Mouse (Mus musculus): ENCODE data around the gene Gapt. TPM values are rescaled to one million over a fixed set of nuclear protein-coding genes. Genes with fewer than 3 reads are reported as not detected.
"Not testable (repeated sequence)": the region's sequence is repeated elsewhere in the genome, so short reads cannot be mapped to it uniquely, and the experiment has no call there.

Gapt gene
- polyA plus RNA-seq, 1 experiment = 1.1 TPM

GRCm38 (mm10) chr13:110384514-110384913, 27.5 kb upstream of the Gapt start:
- Histone ChIP-seq H3K27me3 (ENCODE audit: control insufficient read depth, insufficient read depth, low read length) (no peaks in the 10 kb centered on the region), H3K4me3 (ENCODE audit: control insufficient read depth, insufficient read depth, low read length) (no peak overlapping the region), H3K36me3 (ENCODE audit: control insufficient read depth, insufficient read depth, low read length) (no peaks in the 10 kb centered on the region), H3K27ac (ENCODE audit: control insufficient read depth, insufficient read depth, low read length) (no peak overlapping the region), H3K4me1 (replicated peaks; ENCODE audit: control insufficient read depth, insufficient read depth, low read length) (no peaks in the 10 kb centered on the region)
- DNase-seq = no peak
- 4% methylated on average over 6 of the region's 6 CpGs for WGBS
- TF ChIP-seq POLR2A (IDR thresholded peaks at IDR 0.05; ENCODE audit: control insufficient read depth, extremely low read depth, insufficient read depth, low read length, poor library complexity) = no peak
- no peak for TF ChIP-seq CTCF (IDR thresholded peaks at IDR 0.05; ENCODE audit: borderline replicate concordance, control insufficient read depth, extremely low read depth, insufficient read depth, low read length, poor library complexity)

GRCm38 (mm10) chr13:110382447-110382901, 25.5 kb upstream of the Gapt start:
- TF ChIP-seq POLR2A (IDR thresholded peaks at IDR 0.05; ENCODE audit: control insufficient read depth, extremely low read depth, insufficient read depth, low read length, poor library complexity) (no peak), CTCF (IDR thresholded peaks at IDR 0.05; ENCODE audit: borderline replicate concordance, control insufficient read depth, extremely low read depth, insufficient read depth, low read length, poor library complexity) (no peak)
- peak; percentile 19 for DNase-seq
- Histone ChIP-seq H3K4me3 (ENCODE audit: control insufficient read depth, insufficient read depth, low read length) (no peak overlapping the region), H3K27me3 (ENCODE audit: control insufficient read depth, insufficient read depth, low read length) (no peaks in the 10 kb centered on the region), H3K27ac (ENCODE audit: control insufficient read depth, insufficient read depth, low read length) (no peak overlapping the region), H3K36me3 (ENCODE audit: control insufficient read depth, insufficient read depth, low read length) (no peaks in the 10 kb centered on the region), H3K4me1 (replicated peaks; ENCODE audit: control insufficient read depth, insufficient read depth, low read length) (no peaks in the 10 kb centered on the region)
- 21% methylated on average over 5 of the region's 5 CpGs for WGBS

GRCm38 (mm10) chr13:110369673-110370072, 12.7 kb upstream of the Gapt start:
- Histone ChIP-seq H3K4me3 (ENCODE audit: control insufficient read depth, insufficient read depth, low read length) (no peak overlapping the region), H3K27me3 (ENCODE audit: control insufficient read depth, insufficient read depth, low read length) (no peaks in the 10 kb centered on the region), H3K4me1 (replicated peaks; ENCODE audit: control insufficient read depth, insufficient read depth, low read length) (no peaks in the 10 kb centered on the region), H3K27ac (ENCODE audit: control insufficient read depth, insufficient read depth, low read length) (no peak overlapping the region), H3K36me3 (ENCODE audit: control insufficient read depth, insufficient read depth, low read length) (no peaks in the 10 kb centered on the region)
- TF ChIP-seq POLR2A (IDR thresholded peaks at IDR 0.05; ENCODE audit: control insufficient read depth, extremely low read depth, insufficient read depth, low read length, poor library complexity) (no peak), CTCF (IDR thresholded peaks at IDR 0.05; ENCODE audit: borderline replicate concordance, control insufficient read depth, extremely low read depth, insufficient read depth, low read length, poor library complexity) (no peak)
- 97% methylated on average over 1 of the region's 1 CpGs for WGBS
- DNase-seq = no peak

- not testable (repeated sequence) for H3K4me1 ChIP-seq (replicated peaks; ENCODE audit: control insufficient read depth, insufficient read depth, low read length); H3K27ac ChIP-seq (ENCODE audit: control insufficient read depth, insufficient read depth, low read length); H3K4me3 ChIP-seq (ENCODE audit: control insufficient read depth, insufficient read depth, low read length); H3K36me3 ChIP-seq (ENCODE audit: control insufficient read depth, insufficient read depth, low read length); H3K27me3 ChIP-seq (ENCODE audit: control insufficient read depth, insufficient read depth, low read length)
- DNase-seq = peak; percentile 18
- WGBS = 49% methylated on average over 6 of the region's 6 CpGs
These were observed 11.6 kb upstream of the Gapt start for GRCm38 (mm10) chr13:110368556-110369040.

- TF ChIP-seq POLR2A (IDR thresholded peaks at IDR 0.05; ENCODE audit: control insufficient read depth, extremely low read depth, insufficient read depth, low read length, poor library complexity) (no peak), CTCF (IDR thresholded peaks at IDR 0.05; ENCODE audit: borderline replicate concordance, control insufficient read depth, extremely low read depth, insufficient read depth, low read length, poor library complexity) (no peak)
- Histone ChIP-seq H3K27ac (ENCODE audit: control insufficient read depth, insufficient read depth, low read length) (no peak overlapping the region), H3K4me3 (ENCODE audit: control insufficient read depth, insufficient read depth, low read length) (no peak overlapping the region), H3K36me3 (ENCODE audit: control insufficient read depth, insufficient read depth, low read length) (no peaks in the 10 kb centered on the region), H3K27me3 (ENCODE audit: control insufficient read depth, insufficient read depth, low read length) (no peaks in the 10 kb centered on the region), H3K4me1 (replicated peaks; ENCODE audit: control insufficient read depth, insufficient read depth, low read length) (no peaks in the 10 kb centered on the region)
- DNase-seq = no peak
- 98% methylated on average over 3 of the region's 3 CpGs for WGBS
These were observed 11.1 kb upstream of the Gapt start for GRCm38 (mm10) chr13:110367961-110368555.

GRCm38 (mm10) chr13:110366477-110366876, 9.5 kb upstream of the Gapt start:
- H3K27me3 ChIP-seq (ENCODE audit: control insufficient read depth, insufficient read depth, low read length) = no peaks in the 10 kb centered on the region
- DNase-seq = no peak
- no peak for TF ChIP-seq CTCF (IDR thresholded peaks at IDR 0.05; ENCODE audit: borderline replicate concordance, control insufficient read depth, extremely low read depth, insufficient read depth, low read length, poor library complexity)
- no peak for TF ChIP-seq POLR2A (IDR thresholded peaks at IDR 0.05; ENCODE audit: control insufficient read depth, extremely low read depth, insufficient read depth, low read length, poor library complexity)
- no peaks in the 10 kb centered on the region for H3K36me3 ChIP-seq (ENCODE audit: control insufficient read depth, insufficient read depth, low read length)
- no peak overlapping the region for H3K4me3 ChIP-seq (ENCODE audit: control insufficient read depth, insufficient read depth, low read length)
- no peak overlapping the region for H3K27ac ChIP-seq (ENCODE audit: control insufficient read depth, insufficient read depth, low read length)
- 81% methylated on average over 3 of the region's 3 CpGs for WGBS
- H3K4me1 ChIP-seq (replicated peaks; ENCODE audit: control insufficient read depth, insufficient read depth, low read length) = no peaks in the 10 kb centered on the region

- WGBS = 16% methylated on average over 6 of the region's 6 CpGs
These were observed 6.7 kb upstream of the Gapt start for GRCm38 (mm10) chr13:110363722-110364121.

More at GRCm38 (mm10) chr13:110363722-110364121, 6.7 kb upstream of the Gapt start:
- Histone ChIP-seq H3K4me3 (ENCODE audit: control insufficient read depth, insufficient read depth, low read length) (no peak overlapping the region), H3K27me3 (ENCODE audit: control insufficient read depth, insufficient read depth, low read length) (no peaks in the 10 kb centered on the region), H3K36me3 (ENCODE audit: control insufficient read depth, insufficient read depth, low read length) (no peaks in the 10 kb centered on the region), H3K27ac (ENCODE audit: control insufficient read depth, insufficient read depth, low read length) (no peak overlapping the region), H3K4me1 (replicated peaks; ENCODE audit: control insufficient read depth, insufficient read depth, low read length) (no peaks in the 10 kb centered on the region)
- no peak for DNase-seq
- TF ChIP-seq CTCF (IDR thresholded peaks at IDR 0.05; ENCODE audit: borderline replicate concordance, control insufficient read depth, extremely low read depth, insufficient read depth, low read length, poor library complexity) (no peak), POLR2A (IDR thresholded peaks at IDR 0.05; ENCODE audit: control insufficient read depth, extremely low read depth, insufficient read depth, low read length, poor library complexity) (no peak)

All from thymus, adult 2 months (tissue).